Mouse (Mus musculus): ENCODE measurements around the gene 2310061I04Rik.

Gene 2310061I04Rik

GRCm38 (mm10) chr17:35915538-35916296 lies 18.5 kb upstream of the 2310061I04Rik start:
- DNase-seq, result no peak

GRCm38 (mm10) chr17:35914975-35915374 lies 17.7 kb upstream of the 2310061I04Rik start:
- DNase-seq, result no peak

GRCm38 (mm10) chr17:35909919-35910369 lies 12.7 kb upstream of the 2310061I04Rik start, which contains the start of gene Atat1:
TSS of gene Atat1 (minus strand) at chr17:35910075.
- peak; percentile 88 for DNase-seq

- DNase-seq, result no peak
Measured at GRCm38 (mm10) chr17:35909186-35909918, 12.1 kb upstream of the 2310061I04Rik start.

- DNase-seq, result no peak
Measured at GRCm38 (mm10) chr17:35907609-35908008, 10.4 kb upstream of the 2310061I04Rik start.

GRCm38 (mm10) chr17:35905587-35905986 lies 8.4 kb upstream of the 2310061I04Rik start:
- no peak for DNase-seq

- DNase-seq, result no peak
Measured at GRCm38 (mm10) chr17:35903992-35904355, 6.7 kb upstream of the 2310061I04Rik start.

- no peak for DNase-seq
Measured at GRCm38 (mm10) chr17:35903343-35903991, 6.2 kb upstream of the 2310061I04Rik start.

GRCm38 (mm10) chr17:35900636-35901035 lies 3.4 kb upstream of the 2310061I04Rik start:
- DNase-seq, result no peak

GRCm38 (mm10) chr17:35897644-35898573 lies 678 bp upstream of the 2310061I04Rik start:
- DNase-seq, result no peak

GRCm38 (mm10) chr17:35887725-35888124 lies 9.5 kb downstream of the 2310061I04Rik start:
- DNase-seq, result no peak

GRCm38 (mm10) chr17:35883777-35884176 lies 13.5 kb downstream of the 2310061I04Rik start:
- DNase-seq, result no peak

GRCm38 (mm10) chr17:35882924-35883323 lies 14.3 kb downstream of the 2310061I04Rik start:
- DNase-seq, result no peak

GRCm38 (mm10) chr17:35879245-35880057 lies 17.8 kb downstream of the 2310061I04Rik start, which contains the start of gene Dhx16:
TSS of gene Dhx16 (plus strand) at chr17:35879819.
- peak; percentile 95 for DNase-seq

- peak; percentile 68 for DNase-seq
Measured at GRCm38 (mm10) chr17:35874721-35875120, 22.5 kb downstream of the 2310061I04Rik start.

- DNase-seq, result peak; percentile 85
Measured at GRCm38 (mm10) chr17:35873774-35874519, 23.3 kb downstream of the 2310061I04Rik start.

GRCm38 (mm10) chr17:35870884-35871696 lies 26.1 kb downstream of the 2310061I04Rik start:
- no peak for DNase-seq

GRCm38 (mm10) chr17:35870151-35870883 lies 26.9 kb downstream of the 2310061I04Rik start:
- peak; percentile 35 for DNase-seq
